Mouse (Mus musculus): Measurements from ENCODE around the gene Gtf2h1.
"Not testable (repeated sequence)": the region's sequence is repeated elsewhere in the genome, so short reads cannot be mapped to it uniquely, and the experiment has no call there.

The Gtf2h1 gene

DNA sequence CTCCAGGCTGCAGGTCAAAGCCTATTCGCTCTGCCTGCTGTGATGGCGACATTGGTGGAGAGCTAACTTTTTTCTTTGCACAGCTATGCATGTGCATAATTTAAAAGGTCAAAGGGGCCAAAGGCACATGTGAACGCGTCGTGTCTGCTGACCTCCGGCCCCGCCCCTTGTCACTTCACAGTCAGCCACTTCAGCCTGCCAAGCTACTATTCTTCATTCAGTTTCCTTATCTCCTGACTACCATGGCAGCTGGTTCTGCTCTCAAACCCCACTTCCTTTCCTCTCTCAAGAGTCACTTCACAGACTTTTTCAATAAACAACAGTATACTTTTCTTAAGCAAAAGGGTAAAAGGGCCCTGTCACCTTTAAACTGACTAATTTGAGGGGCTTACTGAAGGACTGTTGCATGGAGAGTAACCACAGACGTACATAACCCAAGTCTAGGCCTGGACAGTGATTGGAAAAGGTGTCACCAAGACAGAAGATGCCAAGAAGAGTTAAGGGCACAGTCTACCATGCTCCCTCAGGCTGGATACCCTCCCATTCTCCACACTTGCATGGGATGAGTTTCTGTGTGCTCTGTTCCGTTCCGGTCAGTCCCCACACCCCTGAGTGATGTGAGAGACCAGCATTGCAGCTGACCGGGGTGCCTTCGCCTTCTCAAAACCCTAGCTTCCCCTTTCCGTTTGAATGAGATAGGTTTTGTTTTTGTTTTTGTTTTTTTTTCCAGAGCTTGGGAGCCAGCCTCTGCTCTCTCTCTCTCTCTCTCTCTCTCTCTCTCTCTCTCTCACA is 35.1 kb downstream of the Gtf2h1 start:
- no peak for DNase-seq (ENCODE audit: low read depth, low spot score)

GRCm38 (mm10) chr7:46831693-46832092 is 35.8 kb downstream of the Gtf2h1 start:
- no peak for DNase-seq (ENCODE audit: low read depth, low spot score)

- DNase-seq (ENCODE audit: low read depth, low spot score) = not testable (repeated sequence)
These were observed 36.4 kb downstream of the Gtf2h1 start for GRCm38 (mm10) chr7:46832112-46832810.

DNA sequence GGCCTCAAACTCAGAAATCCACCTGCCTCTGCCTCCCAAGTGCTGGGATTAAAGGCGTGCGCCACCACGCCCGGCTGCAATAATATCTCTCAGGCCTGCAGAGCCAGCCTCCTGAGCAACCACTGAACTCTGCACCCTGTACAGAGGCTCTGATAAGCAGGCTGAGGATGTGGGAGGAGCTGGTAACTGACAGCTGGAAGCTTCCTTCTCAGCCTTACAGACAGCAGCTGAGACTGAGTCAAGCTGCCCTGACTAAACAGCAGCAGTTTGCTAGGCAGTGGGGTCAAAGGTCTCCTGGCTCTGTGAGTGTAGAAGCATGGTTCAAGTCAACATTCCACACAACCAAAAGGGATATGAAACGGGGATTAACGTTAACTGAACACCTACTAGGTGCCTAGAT is 37.4 kb downstream of the Gtf2h1 start:
- no peak for DNase-seq (ENCODE audit: low read depth, low spot score)

- no peak for DNase-seq (ENCODE audit: low read depth, low spot score)
These were observed 37.9 kb downstream of the Gtf2h1 start for GRCm38 (mm10) chr7:46833670-46834255.

DNA sequence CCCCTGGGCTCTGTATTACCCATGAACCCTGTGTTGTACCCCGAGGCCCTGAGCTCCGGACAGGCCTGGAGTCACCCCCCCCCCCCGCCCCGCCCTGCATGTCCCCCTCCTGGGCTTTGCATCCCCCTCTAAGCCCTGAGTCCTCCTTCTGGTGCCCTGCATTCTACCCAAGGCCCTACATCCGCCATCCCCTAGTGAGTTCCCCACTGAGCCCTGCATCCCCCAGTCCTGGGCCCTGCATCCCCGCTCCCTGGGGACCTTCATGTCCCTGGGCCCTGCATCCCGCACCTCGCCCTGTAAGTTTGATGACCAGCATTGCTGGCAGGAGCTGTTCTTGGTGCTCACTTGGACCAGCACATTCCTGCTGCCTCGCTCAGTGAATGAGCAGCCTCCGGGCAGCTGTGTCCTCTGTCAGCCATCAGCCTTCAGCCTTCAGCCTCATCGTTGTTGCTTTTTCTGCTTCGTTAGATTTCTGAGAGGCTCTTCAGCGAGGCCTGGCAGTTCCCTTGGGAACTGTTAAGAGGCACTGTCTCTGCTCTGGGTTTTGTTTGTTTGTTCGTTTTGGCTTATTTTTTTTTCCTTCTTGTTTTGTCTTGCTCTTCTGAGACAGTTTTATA is 39.2 kb downstream of the Gtf2h1 start:
- DNase-seq (ENCODE audit: low read depth, low spot score) = no peak

DNA sequence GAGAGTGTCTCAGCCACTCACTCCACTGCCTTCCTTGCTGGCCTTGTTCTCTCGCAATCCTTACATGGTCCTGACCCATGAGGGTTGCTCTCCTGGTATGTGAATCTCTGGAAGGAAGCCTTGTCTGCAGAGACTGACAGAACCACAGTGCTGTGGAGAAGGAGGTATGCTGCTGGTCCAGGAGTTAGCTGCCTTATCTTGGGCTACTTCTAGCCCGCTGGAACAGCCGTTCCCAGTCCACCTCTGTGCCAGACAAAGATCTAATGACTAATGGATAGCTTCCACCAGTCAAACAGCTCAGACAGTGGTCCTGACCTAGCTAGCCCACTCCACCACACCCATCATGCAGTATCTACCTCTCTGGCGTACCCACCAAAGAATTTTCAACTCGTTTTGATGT is 40.5 kb downstream of the Gtf2h1 start:
- no peak for DNase-seq (ENCODE audit: low read depth, low spot score)

DNA sequence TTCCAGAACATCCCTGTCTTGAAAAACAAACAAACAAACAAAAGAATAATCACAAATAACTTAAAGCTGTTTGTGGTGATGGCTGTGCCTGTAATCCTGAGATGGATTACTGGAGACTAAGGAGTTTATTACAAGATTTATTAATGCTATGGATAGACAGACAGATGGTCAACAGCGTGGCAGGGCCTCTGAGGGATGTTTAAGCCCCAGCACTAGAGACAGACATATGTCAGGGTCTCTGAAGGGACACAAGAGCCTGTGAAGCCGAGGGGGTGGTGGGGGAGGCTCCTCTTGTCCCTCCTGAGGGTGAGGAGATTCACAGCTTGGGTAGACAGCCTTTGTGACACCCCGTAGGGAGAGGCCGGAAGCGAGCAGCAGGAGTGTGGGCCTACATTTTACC is 41.2 kb downstream of the Gtf2h1 start:
- DNase-seq (ENCODE audit: low read depth, low spot score) = no peak

DNA sequence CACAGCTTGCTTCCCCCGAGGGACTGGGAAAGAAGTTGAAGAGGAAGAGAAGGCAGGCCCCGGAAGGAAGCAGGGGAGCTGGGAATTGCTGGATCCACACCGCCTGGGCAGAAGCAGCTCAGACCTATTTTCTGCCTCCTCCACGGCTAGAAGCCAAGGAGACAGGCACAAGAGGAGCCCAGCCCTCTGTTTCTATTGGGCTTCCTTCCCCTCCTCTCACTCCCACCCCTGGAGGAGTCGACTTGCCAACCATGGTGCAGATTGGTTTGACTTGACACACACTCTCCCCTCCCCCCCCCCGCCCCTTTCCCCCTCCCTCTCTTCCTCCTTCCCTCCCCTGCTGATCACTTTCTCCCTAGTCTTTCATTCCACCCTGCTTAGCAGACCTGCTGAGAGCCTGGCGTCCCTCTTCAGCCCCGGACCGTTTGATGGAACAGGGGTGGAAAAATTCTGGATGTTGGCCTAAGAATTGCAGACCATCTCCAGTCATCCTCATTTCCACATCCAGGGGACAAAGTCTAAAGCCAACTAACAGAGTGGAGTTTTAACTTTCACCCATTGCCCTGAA is 42.3 kb downstream of the Gtf2h1 start:
- DNase-seq (ENCODE audit: low read depth, low spot score) = peak; percentile 90

DNA sequence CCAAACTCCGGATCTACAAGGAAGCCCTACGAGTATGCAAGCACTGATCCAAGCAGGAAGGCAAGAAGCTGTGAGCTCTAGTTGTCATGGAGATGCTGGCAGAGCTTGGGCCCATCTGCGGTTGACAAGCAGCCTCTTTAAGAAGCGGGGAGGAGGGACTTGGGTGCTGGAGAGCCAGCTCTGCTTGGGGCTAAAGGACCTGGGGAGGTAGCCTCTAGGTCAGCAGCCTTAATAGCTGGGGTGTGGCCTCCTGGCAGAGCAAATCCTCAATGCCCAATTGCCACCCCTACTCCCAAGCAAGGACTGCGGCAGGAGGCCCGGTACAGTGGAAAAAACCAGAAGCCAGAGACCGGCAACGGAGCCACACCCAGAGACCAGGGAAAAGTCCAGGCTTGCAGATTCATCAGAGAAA is 43.0 kb downstream of the Gtf2h1 start:
- DNase-seq (ENCODE audit: low read depth, low spot score) = peak; percentile 96

DNA sequence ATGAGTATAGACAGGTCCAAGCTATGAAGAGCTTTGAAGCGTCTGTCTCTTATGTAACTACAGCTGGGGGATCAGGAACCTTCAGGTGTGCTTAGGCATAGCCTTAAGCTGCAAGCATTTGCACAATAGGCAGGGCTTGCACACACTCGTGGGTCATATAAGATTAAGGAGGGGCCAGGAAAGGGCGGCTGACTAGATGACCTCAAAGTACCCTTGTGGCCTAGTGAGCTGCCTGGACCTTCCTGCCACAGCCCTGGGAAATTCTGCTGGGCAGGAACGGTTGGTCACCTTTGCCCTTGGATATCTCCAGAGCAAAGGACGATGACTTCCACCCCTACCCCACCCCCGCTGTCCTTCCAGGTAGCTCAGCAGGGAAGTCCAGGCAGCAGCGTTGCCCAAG is 43.5 kb downstream of the Gtf2h1 start:
- peak; percentile 54 for DNase-seq (ENCODE audit: low read depth, low spot score)

- no peak for DNase-seq (ENCODE audit: low read depth, low spot score)
These were observed 44.0 kb downstream of the Gtf2h1 start for GRCm38 (mm10) chr7:46839861-46840260.

GRCm38 (mm10) chr7:46840326-46840725 is 44.4 kb downstream of the Gtf2h1 start:
- no peak for DNase-seq (ENCODE audit: low read depth, low spot score)

GRCm38 (mm10) chr7:46840787-46841525 is 45.1 kb downstream of the Gtf2h1 start, which contains the start of gene Ldha:
TSS of gene Ldha (plus strand) at chr7:46841475.
- no peak for DNase-seq (ENCODE audit: low read depth, low spot score)

DNA sequence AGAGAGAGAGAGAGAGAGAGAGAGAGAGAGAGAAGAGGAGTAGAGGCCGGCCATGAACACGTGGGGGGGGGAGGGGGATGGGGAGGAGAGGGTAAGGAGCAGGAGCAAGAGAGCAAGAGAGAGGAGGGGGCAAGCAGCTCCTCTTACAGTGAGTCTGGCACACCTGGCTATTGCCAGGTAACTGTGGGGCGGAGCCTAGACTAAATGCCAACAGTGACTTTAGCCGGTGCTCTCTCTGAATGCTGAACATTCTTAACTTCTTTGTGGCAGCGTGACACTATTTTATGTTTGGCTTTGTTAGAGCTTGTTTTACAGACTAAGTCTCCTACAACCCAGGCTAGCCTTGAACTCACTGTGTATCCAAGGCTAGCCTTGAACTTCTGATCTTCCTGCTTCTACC is 46.4 kb downstream of the Gtf2h1 start:
- no peak for DNase-seq (ENCODE audit: low read depth, low spot score)

DNA sequence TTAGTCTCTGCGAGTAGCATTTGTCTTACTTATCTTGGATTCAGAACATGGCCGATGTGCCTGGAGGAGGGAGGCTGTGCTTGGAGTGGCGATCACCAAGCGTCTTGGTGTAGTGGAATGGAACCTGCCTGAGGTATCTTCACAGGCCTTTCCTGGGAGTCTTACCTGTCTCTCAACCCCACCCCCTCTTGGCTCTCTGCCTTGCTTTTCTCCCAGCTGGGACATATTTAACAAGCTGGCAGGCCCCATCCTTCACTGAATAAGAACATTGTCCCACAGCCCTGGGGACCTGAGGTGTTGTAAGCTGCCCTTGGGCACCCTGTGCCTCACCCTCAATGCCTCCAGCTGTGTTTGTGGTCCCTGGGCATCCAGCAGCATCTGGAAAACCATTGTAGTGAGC is 47.7 kb downstream of the Gtf2h1 start:
- DNase-seq (ENCODE audit: low read depth, low spot score) = no peak

- peak; percentile 97 for DNase-seq (ENCODE audit: low read depth, low spot score)
These were observed 49.5 kb downstream of the Gtf2h1 start for GRCm38 (mm10) chr7:46845211-46845977.

GRCm38 (mm10) chr7:46845978-46846485 is 50.1 kb downstream of the Gtf2h1 start:
- peak; percentile 79 for DNase-seq (ENCODE audit: low read depth, low spot score)

DNA sequence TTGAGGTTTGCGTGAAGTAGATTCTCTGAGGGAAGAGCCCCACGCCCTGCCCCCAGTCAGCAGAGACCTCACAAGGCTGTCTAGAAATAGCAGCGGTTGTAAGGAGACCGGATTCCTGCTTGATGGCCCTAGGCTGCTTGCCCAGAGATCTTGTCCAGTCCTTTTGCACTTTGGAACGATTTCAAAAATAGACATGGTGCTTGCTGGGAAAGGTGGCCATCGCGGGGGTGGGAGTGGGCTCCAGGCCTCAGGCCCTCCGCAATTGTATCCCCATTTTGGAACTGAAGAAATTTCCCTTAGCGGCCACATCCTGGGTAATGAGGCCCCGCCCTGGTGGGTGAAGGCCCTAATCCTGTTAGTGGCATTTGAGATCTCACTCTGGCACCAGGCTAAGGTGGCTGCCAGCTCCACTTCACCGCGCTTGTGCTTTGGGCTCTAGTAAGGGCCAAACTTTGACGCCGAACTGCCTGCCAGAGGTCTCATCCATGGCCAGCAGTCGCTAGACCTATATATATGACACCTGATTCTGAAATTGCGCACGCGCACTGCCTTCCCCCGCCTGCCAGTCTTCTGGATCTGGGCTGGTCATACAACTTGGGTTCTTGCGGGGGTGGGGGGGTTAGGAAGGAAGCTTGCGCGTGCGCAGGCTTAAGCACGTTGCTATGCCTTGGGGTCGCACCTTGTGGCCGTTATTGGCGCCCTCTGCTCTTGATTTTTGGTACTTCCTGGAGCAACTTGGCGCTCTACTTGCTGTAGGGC is 50.8 kb downstream of the Gtf2h1 start:
- peak; percentile 93 for DNase-seq (ENCODE audit: low read depth, low spot score)

Measured in skeletal muscle tissue, adult 2 months (tissue).